16 mouse cellular contexts compared by ENCODE assay signal in genomic region chr11:98456545-98456944, GRCm38 (mm10). TPM values are rescaled to one million over a fixed set of nuclear protein-coding genes. Genes with fewer than 3 reads are reported as not detected.
DNase-seq lines count a peak whose midpoint lies in the region; ATAC-seq and TF ChIP-seq lines count a peak whose summit lies in the region.
"Had no signal": no experiment of that assay in that cellular context is flagged by ENCODE, and none has a peak within 500 bp of the region (broad histone marks: within the 10 kb centered on the region; RNA-seq: fewer than 3 reads in every experiment).

No protein-coding gene starts in this region.

- TF ChIP-seq EP300 in stomach, postnatal 0 days (optimal IDR thresholded peaks at IDR 0.05) = no peak

- TF ChIP-seq CTCF in kidney, adult 2 months (conservative IDR thresholded peaks at IDR 0.05; ENCODE audit: insufficient read depth, insufficient read length, low read depth, low read length) = no peak
- TF ChIP-seq CTCF in stomach, postnatal 0 days (IDR thresholded peaks at IDR 0.05; ENCODE audit: low read depth) = no peak

- TF ChIP-seq POLR2A in kidney, adult 2 months (IDR thresholded peaks at IDR 0.05; ENCODE audit: low read depth, low read length) = no peak

- H3K27ac ChIP-seq in embryonic facial prominence, embryonic 14.5 days (replicated peaks; ENCODE audit: low read depth, low read length) = no peak overlapping the region
- no peak overlapping the region for H3K27ac ChIP-seq in embryonic facial prominence, embryonic 10.5 days (replicated peaks)
- H3K27ac ChIP-seq in kidney, adult 2 months (ENCODE audit: insufficient read depth, low read depth, low read length) = no peak overlapping the region
- no peak overlapping the region for H3K27ac ChIP-seq in midbrain, embryonic 16.5 days (ENCODE audit: low read length)
- H3K27ac ChIP-seq in midbrain, embryonic 11.5 days (ENCODE audit: low read depth, low read length) = no peak overlapping the region
- no peak overlapping the region for H3K27ac ChIP-seq in stomach, postnatal 0 days (replicated peaks)

- peak overlapping the region; percentile 89; the same call in 1 of the 2 replicates for H3K4me2 ChIP-seq in embryonic facial prominence, embryonic 14.5 days (ENCODE audit: low read depth, low read length)
- H3K4me2 ChIP-seq in midbrain, embryonic 16.5 days (ENCODE audit: low read length) = peak overlapping the region; percentile 81; the same call in 1 of the 2 replicates
- H3K4me2 ChIP-seq in midbrain, embryonic 11.5 days = no peak overlapping the region
- no peak overlapping the region for H3K4me2 ChIP-seq in stomach, postnatal 0 days (replicated peaks; ENCODE audit: low read depth)

- peaks cover 26% of the 10 kb centered on the region for H3K27me3 ChIP-seq in embryonic facial prominence, embryonic 14.5 days (replicated peaks; ENCODE audit: control insufficient read depth, insufficient read depth, low read length)
- peaks cover 72% of the 10 kb centered on the region for H3K27me3 ChIP-seq in embryonic facial prominence, embryonic 10.5 days (replicated peaks; ENCODE audit: low read depth, poor library complexity, severe bottlenecking)
- no peaks in the 10 kb centered on the region for H3K27me3 ChIP-seq in kidney, adult 2 months (replicated peaks; ENCODE audit: control insufficient read depth, insufficient read depth, low read length)
- H3K27me3 ChIP-seq in midbrain, embryonic 16.5 days (ENCODE audit: control insufficient read depth, insufficient read depth, low read depth, low read length) = peaks cover 21% of the 10 kb centered on the region
- H3K27me3 ChIP-seq in midbrain, embryonic 11.5 days (ENCODE audit: control insufficient read depth, insufficient read depth, low read length) = peaks cover 25% of the 10 kb centered on the region
- H3K27me3 ChIP-seq in stomach, postnatal 0 days (ENCODE audit: control insufficient read depth, insufficient read depth, low read length) = no peaks in the 10 kb centered on the region

- no peak overlapping the region for H3K4me3 ChIP-seq in embryonic facial prominence, embryonic 14.5 days (ENCODE audit: low read depth, low read length)
- H3K4me3 ChIP-seq in embryonic facial prominence, embryonic 10.5 days = no peak overlapping the region
- no peak overlapping the region for H3K4me3 ChIP-seq in kidney, adult 2 months (ENCODE audit: insufficient read depth, low read depth, low read length)
- H3K4me3 ChIP-seq in midbrain, embryonic 16.5 days (ENCODE audit: low read depth, low read length) = no peak overlapping the region
- no peak overlapping the region for H3K4me3 ChIP-seq in midbrain, embryonic 11.5 days (ENCODE audit: low read depth, low read length)
- H3K4me3 ChIP-seq in stomach, postnatal 0 days (ENCODE audit: low read depth, low read length) = no peak overlapping the region

- no peaks in the 10 kb centered on the region for H3K4me1 ChIP-seq in embryonic facial prominence, embryonic 14.5 days (ENCODE audit: control insufficient read depth, insufficient read depth, low read length)
- H3K4me1 ChIP-seq in embryonic facial prominence, embryonic 10.5 days = peaks cover 27% of the 10 kb centered on the region
- H3K4me1 ChIP-seq in kidney, adult 2 months (ENCODE audit: control insufficient read depth, insufficient read depth, low read length) = 0 out of 2 replicates have a peak, but pooled peaks cover 8% of the 10 kb centered on the region
- H3K4me1 ChIP-seq in midbrain, embryonic 16.5 days (ENCODE audit: control insufficient read depth, insufficient read depth, low read length) = peaks cover 4% of the 10 kb centered on the region
- 0 out of 2 replicates have a peak, but pooled peaks cover 2% of the 10 kb centered on the region for H3K4me1 ChIP-seq in midbrain, embryonic 11.5 days (ENCODE audit: control insufficient read depth, insufficient read depth, low read length)
- H3K4me1 ChIP-seq in stomach, postnatal 0 days (replicated peaks; ENCODE audit: control insufficient read depth, insufficient read depth) = no peaks in the 10 kb centered on the region

- no peak for DNase-seq in embryonic facial prominence, embryonic 14.5 days (ENCODE audit: low spot score)
- no peak for DNase-seq in embryonic facial prominence, embryonic 10.5 days (ENCODE audit: low spot score)
- peak; percentile 19 for DNase-seq in kidney, adult 2 months
- DNase-seq in kidney, postnatal 14 days = no peak
- DNase-seq in midbrain, embryonic 11.5 days (ENCODE audit: low spot score, missing footprints) = no peak
- DNase-seq in stomach, postnatal 0 days (ENCODE audit: low spot score) = no peak
- no peak for DNase-seq in adrenal gland, adult 18-20 months (ENCODE audit: low spot score in 2 of 2)
- DNase-seq: adrenal gland, adult 2 months; cerebellum, adult 8-10 months; heart, postnatal 4 days; lung, embryonic 14.5 days; lung, postnatal 36 days had no signal

- 75% methylated on average over 5 of the region's 5 CpGs for WGBS in embryonic facial prominence, embryonic 14.5 days
- 80% methylated on average over 5 of the region's 5 CpGs for WGBS in embryonic facial prominence, embryonic 10.5 days
- WGBS in kidney, adult 2 months = 56% methylated on average over 5 of the region's 5 CpGs
- WGBS in midbrain, embryonic 16.5 days = 79% methylated on average over 5 of the region's 5 CpGs
- WGBS in midbrain, embryonic 11.5 days = 86% methylated on average over 5 of the region's 5 CpGs
- WGBS in stomach, postnatal 0 days = 46% methylated on average over 5 of the region's 5 CpGs

- no peaks in the 10 kb centered on the region for H3K9me3 ChIP-seq in embryonic facial prominence, embryonic 14.5 days (ENCODE audit: control insufficient read depth, low read length)
- H3K9me3 ChIP-seq in embryonic facial prominence, embryonic 10.5 days = no peaks in the 10 kb centered on the region
- no peaks in the 10 kb centered on the region for H3K9me3 ChIP-seq in midbrain, embryonic 16.5 days (replicated peaks; ENCODE audit: control insufficient read depth, low read length, poor library complexity, severe bottlenecking)
- no peaks in the 10 kb centered on the region for H3K9me3 ChIP-seq in midbrain, embryonic 11.5 days (ENCODE audit: control insufficient read depth, low read length)
- H3K9me3 ChIP-seq in stomach, postnatal 0 days (ENCODE audit: control insufficient read depth, low read length) = no peaks in the 10 kb centered on the region
- H3K9me3 ChIP-seq: embryonic facial prominence, embryonic 15.5 days had no signal

- no peak overlapping the region for H3K9ac ChIP-seq in embryonic facial prominence, embryonic 14.5 days (ENCODE audit: low read depth, low read length)
- H3K9ac ChIP-seq in midbrain, embryonic 16.5 days (ENCODE audit: low read depth, low read length) = no peak overlapping the region
- no peak overlapping the region for H3K9ac ChIP-seq in midbrain, embryonic 11.5 days (ENCODE audit: low read length)
- no peak overlapping the region for H3K9ac ChIP-seq in stomach, postnatal 0 days (ENCODE audit: low read length)
- H3K9ac ChIP-seq: embryonic facial prominence, embryonic 15.5 days had no signal

- no peaks in the 10 kb centered on the region for H3K36me3 ChIP-seq in embryonic facial prominence, embryonic 14.5 days (ENCODE audit: control insufficient read depth, insufficient read depth, low read length)
- peaks cover 28% of the 10 kb centered on the region for H3K36me3 ChIP-seq in embryonic facial prominence, embryonic 10.5 days (replicated peaks)
- peaks cover 19% of the 10 kb centered on the region for H3K36me3 ChIP-seq in kidney, adult 2 months (ENCODE audit: control insufficient read depth, insufficient read depth, low read length)
- no peaks in the 10 kb centered on the region for H3K36me3 ChIP-seq in midbrain, embryonic 16.5 days (ENCODE audit: control insufficient read depth, insufficient read depth, low read length)
- no peaks in the 10 kb centered on the region for H3K36me3 ChIP-seq in midbrain, embryonic 11.5 days (ENCODE audit: control insufficient read depth, insufficient read depth, low read length)
- no peaks in the 10 kb centered on the region for H3K36me3 ChIP-seq in stomach, postnatal 0 days (ENCODE audit: control insufficient read depth, insufficient read depth, low read length)
- H3K36me3 ChIP-seq: embryonic facial prominence, embryonic 15.5 days had no signal

- no peak for ATAC-seq in embryonic facial prominence, embryonic 14.5 days (ENCODE audit: low read depth)
- no peak for ATAC-seq in midbrain, embryonic 16.5 days
- ATAC-seq in midbrain, embryonic 11.5 days (ENCODE audit: low FRiP score) = no peak
- ATAC-seq in stomach, postnatal 0 days (ENCODE audit: low FRiP score, low TSS enrichment) = 0 out of 2 replicates have a peak, but pooled peaks have one; percentile 0

RNA-seq across cellular contexts. Expression of gene Grb7, which starts 10.4 kb away (rescaled TPM):
- polyA plus RNA-seq in embryonic facial prominence, embryonic 14.5 days (2014; fragmentation: Nextera tagmentation; extraction: Ambion mirVana) = 8.3 and 8.8 TPM in 2 replicates
- polyA plus RNA-seq in embryonic facial prominence, embryonic 10.5 days (2016; fragmentation: Nextera tagmentation; extraction: Ambion mirVana) = 11.9 and 13.3 TPM in 2 replicates
- polyA plus RNA-seq in kidney, adult 2 months (2012; rRNA removed) = 143 and 160 TPM in 2 replicates
- polyA plus RNA-seq in midbrain, embryonic 16.5 days (2015; fragmentation: Nextera tagmentation; extraction: Ambion mirVana) = 0.42 and 0.82 TPM in 2 replicates
- 0.60 and 1.0 TPM in 2 replicates for polyA plus RNA-seq in midbrain, embryonic 11.5 days (2014; fragmentation: Nextera tagmentation; extraction: Ambion mirVana)
- polyA plus RNA-seq in stomach, postnatal 0 days (2015; fragmentation: Nextera tagmentation; extraction: Ambion mirVana) = 23.0 and 23.8 TPM in 2 replicates
- total RNA-seq in adrenal gland, adult 18-20 months (2021) = under 1 TPM; 0.30 to 0.61 TPM
- total RNA-seq: granulocyte monocyte progenitor cell, adult 5-6 weeks; heart, postnatal 4 days had no signal

RNA-seq across cellular contexts. Expression of gene Mien1, which starts 17.8 kb away (rescaled TPM):
- 92.4 and 102 TPM in 2 replicates for polyA plus RNA-seq in embryonic facial prominence, embryonic 14.5 days (2014; fragmentation: Nextera tagmentation; extraction: Ambion mirVana)
- polyA plus RNA-seq in embryonic facial prominence, embryonic 10.5 days (2016; fragmentation: Nextera tagmentation; extraction: Ambion mirVana) = 83.5 and 85.9 TPM in 2 replicates
- polyA plus RNA-seq in kidney, adult 2 months (2012; rRNA removed) = 126 and 179 TPM in 2 replicates
- polyA plus RNA-seq in midbrain, embryonic 16.5 days (2015; fragmentation: Nextera tagmentation; extraction: Ambion mirVana) = 252 TPM in 2 replicates
- 145 and 158 TPM in 2 replicates for polyA plus RNA-seq in midbrain, embryonic 11.5 days (2014; fragmentation: Nextera tagmentation; extraction: Ambion mirVana)
- 133 and 142 TPM in 2 replicates for polyA plus RNA-seq in stomach, postnatal 0 days (2015; fragmentation: Nextera tagmentation; extraction: Ambion mirVana)
- 10 to 100 TPM; 89.5 to 94.5 TPM for total RNA-seq in adrenal gland, adult 18-20 months (2021)

RNA-seq across cellular contexts. Expression of gene Erbb2, which starts 44.3 kb away (rescaled TPM):
- 48.3 and 54.8 TPM in 2 replicates for polyA plus RNA-seq in embryonic facial prominence, embryonic 14.5 days (2014; fragmentation: Nextera tagmentation; extraction: Ambion mirVana)
- polyA plus RNA-seq in embryonic facial prominence, embryonic 10.5 days (2016; fragmentation: Nextera tagmentation; extraction: Ambion mirVana) = 27.5 and 29.5 TPM in 2 replicates
- 44.8 and 55.9 TPM in 2 replicates for polyA plus RNA-seq in kidney, adult 2 months (2012; rRNA removed)
- 5.2 and 5.7 TPM in 2 replicates for polyA plus RNA-seq in midbrain, embryonic 16.5 days (2015; fragmentation: Nextera tagmentation; extraction: Ambion mirVana)
- polyA plus RNA-seq in midbrain, embryonic 11.5 days (2014; fragmentation: Nextera tagmentation; extraction: Ambion mirVana) = 14.8 TPM in 2 replicates
- polyA plus RNA-seq in stomach, postnatal 0 days (2015; fragmentation: Nextera tagmentation; extraction: Ambion mirVana) = 26.9 and 30.7 TPM in 2 replicates
- 1 to 10 TPM; 2.5 to 3.4 TPM for total RNA-seq in adrenal gland, adult 18-20 months (2021)
- total RNA-seq: granulocyte monocyte progenitor cell, adult 5-6 weeks; megakaryocyte-erythroid progenitor cell, adult 5-6 weeks had no signal

RNA-seq across cellular contexts. Expression of gene Pgap3, which starts 56.3 kb away (rescaled TPM):
- polyA plus RNA-seq in embryonic facial prominence, embryonic 14.5 days (2014; fragmentation: Nextera tagmentation; extraction: Ambion mirVana) = 9.3 and 10.5 TPM in 2 replicates
- polyA plus RNA-seq in embryonic facial prominence, embryonic 10.5 days (2016; fragmentation: Nextera tagmentation; extraction: Ambion mirVana) = 9.6 TPM in 2 replicates
- 32.2 and 35.4 TPM in 2 replicates for polyA plus RNA-seq in kidney, adult 2 months (2012; rRNA removed)
- polyA plus RNA-seq in midbrain, embryonic 16.5 days (2015; fragmentation: Nextera tagmentation; extraction: Ambion mirVana) = 7.4 and 8.6 TPM in 2 replicates
- polyA plus RNA-seq in midbrain, embryonic 11.5 days (2014; fragmentation: Nextera tagmentation; extraction: Ambion mirVana) = 5.6 and 5.7 TPM in 2 replicates
- polyA plus RNA-seq in stomach, postnatal 0 days (2015; fragmentation: Nextera tagmentation; extraction: Ambion mirVana) = 11.0 and 13.4 TPM in 2 replicates
- total RNA-seq in adrenal gland, adult 18-20 months (2021) = 1 to 10 TPM; 5.3 to 6.2 TPM

Comparison
In these comparisons a context has a peak if more than half of its experiments do, and no peak if none do; other contexts are left out.
1. H3K4me2 ChIP-seq: peak in embryonic facial prominence, embryonic 14.5 days (single experiment) and midbrain, embryonic 16.5 days (single experiment); none in midbrain, embryonic 11.5 days (single experiment) and stomach, postnatal 0 days (single experiment).